Mouse (Mus musculus): ENCODE measurements around the gene Mrpl40. TPM values are rescaled to one million over a fixed set of nuclear protein-coding genes. Genes with fewer than 3 reads are reported as not detected.

Gene Mrpl40
- 96.1 and 99.3 TPM in 2 replicates for polyA plus RNA-seq (2016; fragmentation: Nextera tagmentation; extraction: Ambion mirVana)

DNA sequence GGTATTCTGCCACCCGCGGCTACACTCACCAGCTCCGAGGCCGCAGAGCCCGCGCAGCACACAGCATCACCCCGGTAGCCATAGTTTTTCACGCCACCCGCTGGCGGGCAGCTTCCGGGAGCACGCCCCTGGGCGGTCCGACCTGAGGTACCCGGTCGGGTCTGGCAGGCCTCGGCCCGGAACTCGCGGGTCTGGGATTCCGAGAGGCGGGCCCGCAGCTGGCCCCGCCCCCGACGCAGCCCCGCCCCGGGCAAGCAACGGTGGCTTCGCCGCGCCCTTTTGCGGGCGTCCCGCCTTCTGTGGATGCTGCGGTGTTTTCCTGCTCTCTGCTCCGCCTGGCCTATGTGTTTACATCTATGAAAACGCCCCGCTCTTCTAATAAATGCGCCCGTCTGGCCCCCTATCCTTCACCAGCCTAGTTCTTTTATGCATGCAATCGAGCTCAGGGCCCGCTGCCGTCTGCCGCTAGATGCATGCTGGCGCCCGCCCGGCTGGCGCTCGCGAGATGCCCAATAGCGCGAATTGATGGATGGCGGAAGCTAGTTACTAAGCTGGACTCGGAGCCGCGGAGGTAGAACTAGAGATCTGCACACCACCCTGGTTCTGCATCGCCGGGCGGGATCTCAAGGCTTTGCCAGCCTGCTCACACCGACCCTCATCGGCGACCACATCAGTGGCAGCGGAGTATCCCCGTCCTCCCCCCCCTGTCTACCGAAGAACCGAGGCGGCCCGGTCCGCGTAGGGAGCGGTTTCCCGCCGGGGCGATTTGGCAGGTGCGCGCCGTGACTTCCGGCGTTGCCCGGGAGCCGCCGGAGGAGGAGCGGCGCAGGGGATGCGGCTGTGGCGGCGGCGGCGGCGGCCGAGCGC, at the start of gene Mrpl40, which contains the start of gene Hira:
Gene Mrpl40, minus strand, starts transcription at position 421 of the 867 bp plus-strand sequence.
Gene Hira, plus strand, starts transcription at position 596 of the 867 bp plus-strand sequence.
- Histone ChIP-seq H3K9ac (peak within 1 kb of the TSS; percentile 92), H3K27me3 (replicated peaks) (no peaks in the 10 kb centered on the region), H3K27ac (peak within 1 kb of the TSS; percentile 98), H3K9me3 (replicated peaks) (no peaks in the 10 kb centered on the region), H3K36me3 (peaks cover 57% of the 10 kb centered on the region), H3K4me2 (peak within 1 kb of the TSS; percentile 96), H3K4me3 (peak within 1 kb of the TSS; percentile 93), H3K4me1 (peaks cover 42% of the 10 kb centered on the region)
- ATAC-seq, result peak; percentile 92
- under 1% methylated on average over 88 of the region's 93 CpGs for WGBS (ENCODE audit: insufficient replicate concordance)

- no peak overlapping the region for H3K27ac ChIP-seq
- no peak overlapping the region for H3K4me3 ChIP-seq
- no peaks in the 10 kb centered on the region for H3K27me3 ChIP-seq (replicated peaks)
- no peak overlapping the region for H3K9ac ChIP-seq
- peaks cover 97% of the 10 kb centered on the region for H3K36me3 ChIP-seq
- no peaks in the 10 kb centered on the region for H3K4me1 ChIP-seq
- no peak for ATAC-seq
- H3K4me2 ChIP-seq, result no peak overlapping the region
- 92% methylated on average over 2 of the region's 2 CpGs for WGBS (ENCODE audit: insufficient replicate concordance)
- no peaks in the 10 kb centered on the region for H3K9me3 ChIP-seq (replicated peaks)
These were observed 45.1 kb upstream of the Mrpl40 start for GRCm38 (mm10) chr16:18921771-18922170.

DNA sequence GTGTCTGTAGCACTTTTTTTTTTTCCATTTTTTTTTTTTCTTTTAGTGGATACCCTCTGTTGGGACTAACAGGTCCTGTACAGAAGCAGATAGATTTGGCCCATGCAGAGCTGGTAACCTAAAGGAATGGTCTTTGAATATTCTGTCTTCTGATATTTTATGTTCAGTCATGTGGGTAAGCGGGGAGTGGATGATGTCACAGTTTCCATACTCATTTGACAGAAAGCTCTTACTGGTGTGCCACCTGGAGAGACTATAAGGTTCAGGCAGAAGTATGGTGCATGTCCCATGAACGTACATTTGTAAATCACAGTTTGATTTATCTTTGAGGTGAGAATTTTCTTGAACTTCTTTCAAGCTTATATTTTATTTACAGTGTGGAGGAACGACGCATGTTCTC, 39.4 kb upstream of the Mrpl40 start:
- WGBS (ENCODE audit: insufficient replicate concordance), result 85% methylated on average over 4 of the region's 4 CpGs
- H3K27ac ChIP-seq, result no peak overlapping the region
- H3K36me3 ChIP-seq, result peaks cover 86% of the 10 kb centered on the region
- no peaks in the 10 kb centered on the region for H3K4me1 ChIP-seq
- no peak overlapping the region for H3K9ac ChIP-seq
- H3K4me2 ChIP-seq, result no peak overlapping the region
- H3K27me3 ChIP-seq (replicated peaks), result no peaks in the 10 kb centered on the region
- H3K9me3 ChIP-seq (replicated peaks), result no peaks in the 10 kb centered on the region
- no peak overlapping the region for H3K4me3 ChIP-seq
- no peak for ATAC-seq

DNA sequence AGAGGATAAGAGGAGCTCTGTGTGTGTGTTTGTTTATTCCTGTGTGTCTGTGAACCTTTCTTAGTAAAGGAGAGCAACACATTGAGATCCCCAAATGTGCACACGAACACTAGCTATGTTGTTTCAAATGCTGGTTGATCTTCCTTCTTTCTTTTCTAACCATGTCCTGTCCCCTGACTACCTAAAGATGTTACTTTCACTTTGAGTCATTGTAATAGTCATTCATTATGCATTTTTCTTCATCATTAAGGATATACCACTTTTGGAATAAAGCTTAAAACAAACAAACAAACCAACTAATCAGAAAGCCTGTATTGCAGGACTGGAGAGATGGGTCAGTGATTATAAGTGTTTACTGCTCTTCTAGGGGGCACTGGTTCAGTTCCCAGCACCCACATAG, 29.0 kb upstream of the Mrpl40 start:
- no peak for ATAC-seq
- H3K4me3 ChIP-seq, result no peak overlapping the region
- no peak overlapping the region for H3K27ac ChIP-seq
- 68% methylated on average over 1 of the region's 1 CpGs for WGBS (ENCODE audit: insufficient replicate concordance)
- no peaks in the 10 kb centered on the region for H3K9me3 ChIP-seq (replicated peaks)
- no peak overlapping the region for H3K9ac ChIP-seq
- H3K27me3 ChIP-seq (replicated peaks), result no peaks in the 10 kb centered on the region
- H3K4me1 ChIP-seq, result no peaks in the 10 kb centered on the region
- H3K36me3 ChIP-seq, result peaks cover 69% of the 10 kb centered on the region
- H3K4me2 ChIP-seq, result no peak overlapping the region

GRCm38 (mm10) chr16:18896429-18896828, 19.8 kb upstream of the Mrpl40 start:
- no peak overlapping the region for H3K4me2 ChIP-seq
- no peak overlapping the region for H3K4me3 ChIP-seq
- WGBS (ENCODE audit: insufficient replicate concordance), result 75% methylated on average over 10 of the region's 10 CpGs
- peaks cover 16% of the 10 kb centered on the region for H3K4me1 ChIP-seq
- H3K27me3 ChIP-seq (replicated peaks), result no peaks in the 10 kb centered on the region
- ATAC-seq, result no peak
- H3K36me3 ChIP-seq, result peaks cover 61% of the 10 kb centered on the region
- no peak overlapping the region for H3K27ac ChIP-seq
- no peak overlapping the region for H3K9ac ChIP-seq
- H3K9me3 ChIP-seq (replicated peaks), result no peaks in the 10 kb centered on the region

DNA sequence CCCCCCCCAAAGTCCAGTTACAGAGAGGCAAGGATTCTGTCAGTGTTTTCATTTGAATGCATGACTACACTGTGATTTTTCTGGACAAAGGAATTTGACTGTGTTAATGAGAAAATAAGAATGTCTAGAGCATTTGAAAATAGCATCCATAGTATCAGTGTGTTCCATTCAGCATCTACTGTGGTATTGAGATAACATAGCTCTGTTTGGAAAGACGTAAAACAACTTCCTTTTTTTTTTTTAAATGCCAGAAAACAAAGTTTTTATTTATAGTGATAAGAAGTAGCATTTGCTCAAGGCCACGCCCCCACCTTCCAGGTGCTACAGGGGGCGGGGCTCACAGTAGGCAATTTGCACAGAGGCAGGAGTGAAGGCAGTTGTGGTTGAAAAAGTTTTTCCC, 18.6 kb upstream of the Mrpl40 start:
- H3K27ac ChIP-seq, result no peak overlapping the region
- no peak overlapping the region for H3K4me3 ChIP-seq

GRCm38 (mm10) chr16:18893840-18894372, 17.2 kb upstream of the Mrpl40 start:
- Histone ChIP-seq H3K36me3 (peaks cover 37% of the 10 kb centered on the region), H3K9me3 (replicated peaks) (no peaks in the 10 kb centered on the region), H3K27me3 (replicated peaks) (no peaks in the 10 kb centered on the region), H3K27ac (no peak overlapping the region), H3K9ac (no peak overlapping the region), H3K4me1 (peaks cover 29% of the 10 kb centered on the region), H3K4me2 (no peak overlapping the region), H3K4me3 (no peak overlapping the region)
- WGBS (ENCODE audit: insufficient replicate concordance), result 84% methylated on average over 4 of the region's 4 CpGs
- no peak for ATAC-seq

More for the DNA sequence above, 18.6 kb upstream of the Mrpl40 start:
- Histone ChIP-seq H3K9ac (no peak overlapping the region), H3K9me3 (replicated peaks) (no peaks in the 10 kb centered on the region), H3K27me3 (replicated peaks) (no peaks in the 10 kb centered on the region), H3K36me3 (peaks cover 50% of the 10 kb centered on the region), H3K4me2 (no peak overlapping the region), H3K4me1 (peaks cover 17% of the 10 kb centered on the region)
- no peak for ATAC-seq
- 55% methylated on average over 3 of the region's 3 CpGs for WGBS (ENCODE audit: insufficient replicate concordance)

GRCm38 (mm10) chr16:18884044-18884443, 7.4 kb upstream of the Mrpl40 start:
- peaks cover 47% of the 10 kb centered on the region for H3K36me3 ChIP-seq
- no peaks in the 10 kb centered on the region for H3K27me3 ChIP-seq (replicated peaks)
- ATAC-seq, result no peak
- no peak overlapping the region for H3K9ac ChIP-seq
- H3K27ac ChIP-seq, result no peak overlapping the region
- no peak overlapping the region for H3K4me2 ChIP-seq
- H3K4me1 ChIP-seq, result peaks cover 39% of the 10 kb centered on the region
- H3K9me3 ChIP-seq (replicated peaks), result no peaks in the 10 kb centered on the region
- H3K4me3 ChIP-seq, result no peak overlapping the region

GRCm38 (mm10) chr16:18878091-18878720, 1.5 kb upstream of the Mrpl40 start:
- H3K4me1 ChIP-seq, result peaks cover 44% of the 10 kb centered on the region
- no peaks in the 10 kb centered on the region for H3K27me3 ChIP-seq (replicated peaks)
- ATAC-seq, result no peak
- peak overlapping the region; percentile 96 for H3K4me2 ChIP-seq
- H3K9me3 ChIP-seq (replicated peaks), result no peaks in the 10 kb centered on the region
- H3K27ac ChIP-seq, result peak overlapping the region; percentile 98
- WGBS (ENCODE audit: insufficient replicate concordance), result 16% methylated on average over 20 of the region's 20 CpGs
- peaks cover 53% of the 10 kb centered on the region for H3K36me3 ChIP-seq
- peak overlapping the region; percentile 93 for H3K4me3 ChIP-seq
- peak overlapping the region; percentile 92 for H3K9ac ChIP-seq

DNA sequence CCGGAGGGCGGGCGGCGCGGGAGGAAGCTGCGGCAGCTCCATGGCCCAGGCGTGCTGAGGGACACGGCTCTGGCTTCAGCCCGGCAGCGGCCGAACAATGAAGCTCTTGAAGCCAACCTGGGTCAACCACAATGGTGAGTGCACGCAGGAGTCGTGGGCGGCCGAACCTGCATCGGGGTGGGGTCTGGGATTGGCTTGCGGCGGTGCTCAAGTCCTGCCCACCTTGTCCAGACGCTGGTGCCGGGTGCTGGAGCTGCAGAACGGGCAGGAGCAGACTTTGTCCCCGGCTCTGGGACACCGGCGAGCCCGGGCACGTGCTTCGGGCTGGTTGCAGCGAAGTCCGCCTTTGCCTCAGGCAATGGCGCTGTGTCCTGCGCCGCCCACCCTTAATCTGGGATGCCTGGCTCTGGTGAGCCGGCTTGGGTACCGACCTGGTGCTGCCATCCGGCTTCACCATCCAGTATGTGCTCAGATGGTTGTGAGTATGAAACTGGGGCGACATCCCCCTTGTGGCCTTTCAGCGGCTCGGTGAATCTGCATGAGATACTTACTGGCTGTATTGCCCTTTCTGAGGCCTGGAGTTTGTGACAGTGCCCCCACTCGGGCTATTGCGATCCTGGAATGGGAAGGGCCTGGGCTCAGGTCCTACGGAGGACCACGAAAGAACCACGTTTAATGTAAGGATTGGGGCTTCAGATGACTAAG, 876 bp upstream of the Mrpl40 start:
- H3K27me3 ChIP-seq (replicated peaks), result no peaks in the 10 kb centered on the region
- WGBS (ENCODE audit: insufficient replicate concordance), result 1% methylated on average over 35 of the region's 43 CpGs
- peak; percentile 11 for ATAC-seq

GRCm38 (mm10) chr16:18876091-18876441, 596 bp downstream of the Mrpl40 start:
- ATAC-seq, result no peak
- Histone ChIP-seq H3K36me3 (peaks cover 57% of the 10 kb centered on the region), H3K4me3 (peak overlapping the region; percentile 93), H3K9me3 (replicated peaks) (no peaks in the 10 kb centered on the region), H3K4me1 (peaks cover 48% of the 10 kb centered on the region), H3K9ac (peak overlapping the region; percentile 92), H3K27ac (peak overlapping the region; percentile 98), H3K27me3 (replicated peaks) (no peaks in the 10 kb centered on the region), H3K4me2 (peak overlapping the region; percentile 96)
- WGBS (ENCODE audit: insufficient replicate concordance), result under 1% methylated on average over 17 of the region's 17 CpGs

More for the DNA sequence above, 876 bp upstream of the Mrpl40 start:
- peaks cover 39% of the 10 kb centered on the region for H3K4me1 ChIP-seq
- H3K9ac ChIP-seq, result peak overlapping the region; percentile 92
- peaks cover 55% of the 10 kb centered on the region for H3K36me3 ChIP-seq
- peak overlapping the region; percentile 93 for H3K4me3 ChIP-seq
- peak overlapping the region; percentile 98 for H3K27ac ChIP-seq
- no peaks in the 10 kb centered on the region for H3K9me3 ChIP-seq (replicated peaks)
- H3K4me2 ChIP-seq, result peak overlapping the region; percentile 96
